Mouse (Mus musculus): Measurements from ENCODE around the gene Fbxl13. TPM values are rescaled to one million over a fixed set of nuclear protein-coding genes. Genes with fewer than 3 reads are reported as not detected.

Gene Fbxl13
- polyA plus RNA-seq, 1 experiment from 2014 or later: 0.20 TPM

- Histone ChIP-seq H3K4me1 (replicated peaks) (0 out of 2 replicates have a peak, but pooled peaks cover 3% of the 10 kb centered on the region), H3K4me3 (replicated peaks) (no peak overlapping the region), H3K9me3 (no peaks in the 10 kb centered on the region), H3K4me2 (replicated peaks) (no peak overlapping the region), H3K36me3 (no peaks in the 10 kb centered on the region), H3K27ac (no peak overlapping the region), H3K9ac (no peak overlapping the region), H3K27me3 (replicated peaks) (no peaks in the 10 kb centered on the region)
- WGBS: 62% methylated on average over 12 of the region's 12 CpGs
- no peak for ATAC-seq
These were observed 29.6 kb upstream of the Fbxl13 start for GRCm38 (mm10) chr5:21675019-21675418.

GRCm38 (mm10) chr5:21673742-21674141 lies 28.3 kb upstream of the Fbxl13 start:
- H3K4me3 ChIP-seq (replicated peaks): no peak overlapping the region
- 61% methylated on average over 9 of the region's 9 CpGs for WGBS
- no peaks in the 10 kb centered on the region for H3K36me3 ChIP-seq
- no peak overlapping the region for H3K9ac ChIP-seq
- ATAC-seq: no peak
- H3K4me2 ChIP-seq (replicated peaks): no peak overlapping the region
- H3K27ac ChIP-seq: no peak overlapping the region
- H3K9me3 ChIP-seq: no peaks in the 10 kb centered on the region
- H3K27me3 ChIP-seq (replicated peaks): no peaks in the 10 kb centered on the region
- H3K4me1 ChIP-seq (replicated peaks): 0 out of 2 replicates have a peak, but pooled peaks cover 3% of the 10 kb centered on the region

GRCm38 (mm10) chr5:21672812-21673635 lies 27.6 kb upstream of the Fbxl13 start:
- WGBS: 21% methylated on average over 23 of the region's 23 CpGs
- no peaks in the 10 kb centered on the region for H3K9me3 ChIP-seq
- 0 out of 2 replicates have a peak overlapping the region, but pooled peaks have one; percentile 12 for H3K9ac ChIP-seq

GRCm38 (mm10) chr5:21669307-21669706 lies 23.9 kb upstream of the Fbxl13 start:
- no peak overlapping the region for H3K4me2 ChIP-seq (replicated peaks)
- no peak overlapping the region for H3K9ac ChIP-seq
- H3K27ac ChIP-seq: no peak overlapping the region
- H3K9me3 ChIP-seq: no peaks in the 10 kb centered on the region
- no peak for ATAC-seq
- H3K4me1 ChIP-seq (replicated peaks): 0 out of 2 replicates have a peak, but pooled peaks cover 3% of the 10 kb centered on the region
- no peak overlapping the region for H3K4me3 ChIP-seq (replicated peaks)
- H3K36me3 ChIP-seq: no peaks in the 10 kb centered on the region
- 90% methylated on average over 2 of the region's 2 CpGs for WGBS
- H3K27me3 ChIP-seq (replicated peaks): no peaks in the 10 kb centered on the region

More at GRCm38 (mm10) chr5:21672812-21673635, 27.6 kb upstream of the Fbxl13 start:
- H3K36me3 ChIP-seq: no peaks in the 10 kb centered on the region
- peak overlapping the region; percentile 50 for H3K4me2 ChIP-seq (replicated peaks)
- ATAC-seq: peak; percentile 93
- peak overlapping the region; percentile 20; the same call in 1 of the 2 replicates for H3K4me3 ChIP-seq (replicated peaks)
- no peaks in the 10 kb centered on the region for H3K27me3 ChIP-seq (replicated peaks)
- no peak overlapping the region for H3K27ac ChIP-seq
- H3K4me1 ChIP-seq (replicated peaks): 0 out of 2 replicates have a peak, but pooled peaks cover 3% of the 10 kb centered on the region

GRCm38 (mm10) chr5:21667191-21668137 lies 22.0 kb upstream of the Fbxl13 start:
- Histone ChIP-seq H3K9ac (no peak overlapping the region), H3K27ac (peak overlapping the region; percentile 52; the same call in 1 of the 2 replicates), H3K9me3 (no peaks in the 10 kb centered on the region), H3K4me1 (replicated peaks) (no peaks in the 10 kb centered on the region), H3K27me3 (replicated peaks) (no peaks in the 10 kb centered on the region), H3K4me3 (replicated peaks) (no peak overlapping the region), H3K36me3 (no peaks in the 10 kb centered on the region; the same call in 1 of the 2 replicates), H3K4me2 (replicated peaks) (no peak overlapping the region)
- WGBS: 30% methylated on average over 8 of the region's 8 CpGs
- peak; percentile 63; the same call in 1 of the 2 replicates for ATAC-seq

GRCm38 (mm10) chr5:21663081-21663480 lies 17.6 kb upstream of the Fbxl13 start:
- H3K27ac ChIP-seq: no peak overlapping the region
- WGBS: 92% methylated on average over 11 of the region's 11 CpGs
- ATAC-seq: no peak
- H3K9me3 ChIP-seq: no peaks in the 10 kb centered on the region
- H3K4me1 ChIP-seq (replicated peaks): peaks cover 4% of the 10 kb centered on the region
- H3K4me3 ChIP-seq (replicated peaks): no peak overlapping the region
- no peaks in the 10 kb centered on the region; the same call in 1 of the 2 replicates for H3K36me3 ChIP-seq
- H3K9ac ChIP-seq: no peak overlapping the region
- H3K4me2 ChIP-seq (replicated peaks): no peak overlapping the region
- no peaks in the 10 kb centered on the region for H3K27me3 ChIP-seq (replicated peaks)

- H3K27ac ChIP-seq: no peak overlapping the region
- H3K4me3 ChIP-seq (replicated peaks): no peak overlapping the region
- H3K4me2 ChIP-seq (replicated peaks): no peak overlapping the region
- no peaks in the 10 kb centered on the region for H3K27me3 ChIP-seq (replicated peaks)
- H3K4me1 ChIP-seq (replicated peaks): peaks cover 4% of the 10 kb centered on the region
- H3K36me3 ChIP-seq: peaks cover 4% of the 10 kb centered on the region; the same call in 1 of the 2 replicates
- no peak for ATAC-seq
- H3K9me3 ChIP-seq: no peaks in the 10 kb centered on the region
- H3K9ac ChIP-seq: no peak overlapping the region
- WGBS: 71% methylated on average over 6 of the region's 6 CpGs
These were observed 15.4 kb upstream of the Fbxl13 start for GRCm38 (mm10) chr5:21660850-21661249.

GRCm38 (mm10) chr5:21658623-21659395 lies 13.4 kb upstream of the Fbxl13 start:
- peaks cover 4% of the 10 kb centered on the region for H3K4me1 ChIP-seq (replicated peaks)
- H3K9me3 ChIP-seq: no peaks in the 10 kb centered on the region
- WGBS: 42% methylated on average over 11 of the region's 11 CpGs
- ATAC-seq: peak; percentile 88
- no peak overlapping the region for H3K9ac ChIP-seq
- H3K4me3 ChIP-seq (replicated peaks): no peak overlapping the region
- H3K4me2 ChIP-seq (replicated peaks): no peak overlapping the region
- H3K36me3 ChIP-seq: peaks cover 4% of the 10 kb centered on the region; the same call in 1 of the 2 replicates
- H3K27ac ChIP-seq: no peak overlapping the region
- H3K27me3 ChIP-seq (replicated peaks): no peaks in the 10 kb centered on the region

GRCm38 (mm10) chr5:21658038-21658437 lies 12.6 kb upstream of the Fbxl13 start:
- Histone ChIP-seq H3K4me3 (replicated peaks) (no peak overlapping the region), H3K4me1 (replicated peaks) (peaks cover 4% of the 10 kb centered on the region), H3K9me3 (no peaks in the 10 kb centered on the region), H3K27ac (no peak overlapping the region), H3K4me2 (replicated peaks) (no peak overlapping the region), H3K9ac (no peak overlapping the region), H3K27me3 (replicated peaks) (no peaks in the 10 kb centered on the region), H3K36me3 (peaks cover 8% of the 10 kb centered on the region)
- ATAC-seq: no peak
- WGBS: 87% methylated on average over 6 of the region's 6 CpGs

GRCm38 (mm10) chr5:21656912-21657311 lies 11.5 kb upstream of the Fbxl13 start:
- H3K4me1 ChIP-seq (replicated peaks): peaks cover 4% of the 10 kb centered on the region
- no peak overlapping the region for H3K4me3 ChIP-seq (replicated peaks)
- no peak overlapping the region for H3K4me2 ChIP-seq (replicated peaks)
- WGBS: 88% methylated on average over 9 of the region's 9 CpGs
- no peak for ATAC-seq
- no peak overlapping the region for H3K27ac ChIP-seq
- no peaks in the 10 kb centered on the region for H3K27me3 ChIP-seq (replicated peaks)
- peaks cover 13% of the 10 kb centered on the region for H3K36me3 ChIP-seq
- no peaks in the 10 kb centered on the region for H3K9me3 ChIP-seq
- H3K9ac ChIP-seq: no peak overlapping the region

GRCm38 (mm10) chr5:21651885-21652612 lies 6.6 kb upstream of the Fbxl13 start:
- WGBS: 86% methylated on average over 7 of the region's 7 CpGs
- no peak for ATAC-seq
- Histone ChIP-seq H3K4me3 (replicated peaks) (no peak overlapping the region), H3K36me3 (peaks cover 23% of the 10 kb centered on the region), H3K4me2 (replicated peaks) (no peak overlapping the region), H3K9ac (no peak overlapping the region), H3K27me3 (replicated peaks) (no peaks in the 10 kb centered on the region), H3K4me1 (replicated peaks) (0 out of 2 replicates have a peak, but pooled peaks cover 3% of the 10 kb centered on the region), H3K27ac (no peak overlapping the region), H3K9me3 (no peaks in the 10 kb centered on the region)
